Mouse (Mus musculus): Measurements from ENCODE around the gene Defb39. TPM values are rescaled to one million over a fixed set of nuclear protein-coding genes. Genes with fewer than 3 reads are reported as not detected.

Gene Defb39
- not detected for total RNA-seq (2021)
- polyA plus RNA-seq (2012; rRNA removed): not detected in 2 replicates
- long read RNA-seq: 0 reads

DNA sequence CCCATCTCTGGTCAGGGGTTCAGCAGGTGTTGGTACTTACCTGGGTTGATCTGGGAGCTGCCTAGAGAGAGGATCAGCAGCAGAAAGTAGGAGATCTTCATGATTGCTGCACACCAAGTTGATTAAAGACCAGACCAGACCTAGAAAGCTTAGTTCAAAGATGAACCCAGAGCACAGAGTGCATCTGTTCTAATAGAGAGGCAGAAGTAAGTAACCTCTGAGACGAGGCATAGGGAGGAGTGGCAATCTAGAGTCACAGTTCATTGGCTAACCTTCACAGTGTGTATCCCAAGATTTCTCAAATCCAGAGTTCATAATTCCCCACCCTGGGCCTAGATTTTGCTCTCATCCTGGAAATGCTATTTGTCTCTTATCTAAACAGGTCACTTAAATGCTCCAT is at the start of gene Defb39:
Gene Defb39, minus strand, starts transcription at position 101 of the 400 bp plus-strand sequence.
- DNase-seq: no peak

DNA sequence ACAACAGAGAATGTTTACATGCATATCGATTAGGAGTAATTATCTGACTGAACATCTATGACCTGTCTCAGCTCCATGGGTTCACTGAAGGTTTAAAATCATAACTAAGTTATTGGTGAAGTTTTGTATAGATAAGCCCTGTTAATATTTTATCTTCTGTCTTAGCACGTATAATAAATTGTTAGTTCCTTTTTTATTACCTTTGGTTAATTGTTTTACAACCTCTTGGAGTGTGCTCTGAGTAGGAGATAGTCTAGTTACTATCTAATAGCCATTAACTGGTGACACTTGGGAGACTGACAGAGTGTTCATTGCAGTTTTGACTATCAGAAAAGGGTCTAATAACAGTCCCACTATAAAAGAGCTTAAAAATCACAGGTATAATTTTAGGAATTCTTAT is 1.4 kb upstream of the Defb39 start:
- DNase-seq: no peak

- DNase-seq: peak; percentile 51
These were observed 1.7 kb downstream of the Defb39 start for GRCm38 (mm10) chr8:19062891-19063290.

DNA sequence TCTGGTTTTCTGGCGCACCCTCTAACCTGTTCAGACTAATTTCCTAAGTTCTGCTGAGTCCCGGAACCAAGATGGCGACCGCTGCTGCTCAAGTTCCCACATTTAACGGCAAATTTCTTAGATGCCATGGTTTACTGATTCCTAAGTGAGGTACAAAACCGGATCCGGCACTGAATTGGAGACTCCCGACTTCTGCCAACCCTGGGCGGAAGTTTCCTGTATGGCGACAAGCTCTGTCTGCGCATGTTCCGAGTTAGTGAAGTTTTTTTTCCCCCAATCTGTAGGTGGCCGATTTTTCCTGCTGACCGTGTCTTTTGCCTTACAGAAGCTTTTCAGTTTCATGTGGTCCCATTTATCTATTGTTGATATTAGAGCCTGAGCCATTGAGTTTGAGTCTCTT is 19.4 kb downstream of the Defb39 start:
- no peak for DNase-seq

- DNase-seq: no peak
These were observed 38.1 kb downstream of the Defb39 start, which contains the start of gene Defb38 for GRCm38 (mm10) chr8:19026466-19026865. Defb38 (minus strand) TSS chr8:19026566.

Other genes with a start within 250 kb of the Defb39 start
- not detected for gene Defb40, start 86.6 kb downstream of the Defb39 start, total RNA-seq (2021)
- not detected in 2 replicates for gene Defb40, start 86.6 kb downstream of the Defb39 start, polyA plus RNA-seq (2012; rRNA removed)
- gene Defb37, start 73.8 kb downstream of the Defb39 start, total RNA-seq (2021): 1 to 10 TPM in 1 of 2 experiments, not detected in 1; 1.1 TPM
- not detected in 2 replicates for gene Defb37, start 73.8 kb downstream of the Defb39 start, polyA plus RNA-seq (2012; rRNA removed)
- gene Defb38, start 38.2 kb downstream of the Defb39 start, total RNA-seq (2021): not detected
- gene Defb38, start 38.2 kb downstream of the Defb39 start, polyA plus RNA-seq (2012; rRNA removed): not detected in 2 replicates
- gene Defb12, start 50.0 kb upstream of the Defb39 start, total RNA-seq (2021): not detected
- gene Defb12, start 50.0 kb upstream of the Defb39 start, polyA plus RNA-seq (2012; rRNA removed): not detected in 2 replicates
- gene Defb34, start 58.9 kb upstream of the Defb39 start, total RNA-seq (2021): not detected
- not detected in 2 replicates for gene Defb34, start 58.9 kb upstream of the Defb39 start, polyA plus RNA-seq (2012; rRNA removed)
- not detected for gene Gm45826, start 76.0 kb upstream of the Defb39 start, total RNA-seq (2021)
- gene Gm45826, start 76.0 kb upstream of the Defb39 start, polyA plus RNA-seq (2012; rRNA removed): not detected in 2 replicates
- gene Defb14, start 129.5 kb upstream of the Defb39 start, total RNA-seq (2021): not detected
- not detected in 2 replicates for gene Defb14, start 129.5 kb upstream of the Defb39 start, polyA plus RNA-seq (2012; rRNA removed)
- gene Defb4, start 133.9 kb upstream of the Defb39 start, total RNA-seq (2021): not detected
- not detected in 2 replicates for gene Defb4, start 133.9 kb upstream of the Defb39 start, polyA plus RNA-seq (2012; rRNA removed)
- not detected for gene Defb6, start 160.7 kb upstream of the Defb39 start, total RNA-seq (2021)
- gene Defb6, start 160.7 kb upstream of the Defb39 start, polyA plus RNA-seq (2012; rRNA removed): not detected in 2 replicates
- not detected for gene Defb46, start 175.1 kb upstream of the Defb39 start, total RNA-seq (2021)
- gene Defb46, start 175.1 kb upstream of the Defb39 start, polyA plus RNA-seq (2012; rRNA removed): not detected in 2 replicates
- not detected for gene Defb5, start 182.8 kb upstream of the Defb39 start, total RNA-seq (2021)
- not detected in 2 replicates for gene Defb5, start 182.8 kb upstream of the Defb39 start, polyA plus RNA-seq (2012; rRNA removed)
- gene Defb3, start 228.6 kb upstream of the Defb39 start, total RNA-seq (2021): not detected
- not detected in 2 replicates for gene Defb3, start 228.6 kb upstream of the Defb39 start, polyA plus RNA-seq (2012; rRNA removed)